Mouse (Mus musculus): Measurements from ENCODE around the gene Sec24c. TPM values are rescaled to one million over a fixed set of nuclear protein-coding genes. Genes with fewer than 3 reads are reported as not detected.

Gene Sec24c
- total RNA-seq, 1 experiment = 104 TPM

GRCm38 (mm10) chr14:20694185-20694883, 20.2 kb downstream of the Sec24c start:
- in situ Hi-C loops (cut with MboI; ENCODE audit: low sequenced_read_pairs in 2 of 2, unreplicated experiment in 2 of 2) = no loop called here
- Histone ChIP-seq H3K9me3 (ENCODE audit: control insufficient read depth, insufficient read depth, low read depth, low read length) (no peaks in the 10 kb centered on the region), H3K36me3 (ENCODE audit: control insufficient read depth, insufficient read depth, low read length, poor library complexity, severe bottlenecking) (peaks cover 25% of the 10 kb centered on the region), H3K4me3 (ENCODE audit: insufficient read depth in 1 of 2, low read depth in 1 of 2, low read length in 2 of 2, poor library complexity in 1 of 2, severe bottlenecking in 1 of 2) (peak overlapping the region; percentile 76 to 90), H3K27ac (ENCODE audit: insufficient read depth, low read depth, low read length, poor library complexity, severe bottlenecking) (no peak overlapping the region), H3K4me1 (ENCODE audit: control insufficient read depth in 2 of 2, insufficient read depth in 2 of 2, low read length in 2 of 2, poor library complexity in 1 of 2) (peaks cover 8% of the 10 kb centered on the region in 2 experiments), H3K9ac (ENCODE audit: insufficient read depth, low read depth, low read length, poor library complexity, severe bottlenecking) (peak overlapping the region; percentile 83)
- TF ChIP-seq ZC3H11A (IDR thresholded peaks at IDR 0.05; ENCODE audit: borderline replicate concordance, low read depth, low read length) (no peak), CHD2 (IDR thresholded peaks at IDR 0.05; ENCODE audit: low read depth, low read length) (no peak), HCFC1 (IDR thresholded peaks at IDR 0.05; ENCODE audit: borderline replicate concordance, insufficient read depth, low read length) (no peak), MAFK (IDR thresholded peaks at IDR 0.05; ENCODE audit: insufficient read depth, low read depth, low read length) (no peak), ZNF384 (IDR thresholded peaks at IDR 0.05; ENCODE audit: low read depth, low read length) (no peak)
- no peak for DNase-seq (ENCODE audit: low read depth, low spot score)

- peaks cover 25% of the 10 kb centered on the region for H3K36me3 ChIP-seq (ENCODE audit: control insufficient read depth, insufficient read depth, low read length, poor library complexity, severe bottlenecking)
- H3K4me1 ChIP-seq (ENCODE audit: control insufficient read depth in 2 of 2, insufficient read depth in 2 of 2, low read length in 2 of 2, poor library complexity in 1 of 2) = peaks cover 8% of the 10 kb centered on the region in 2 experiments
- in situ Hi-C loops (cut with MboI; ENCODE audit: low sequenced_read_pairs in 2 of 2, unreplicated experiment in 2 of 2) = no loop called here
- peak within 1 kb of the TSS; percentile 76 to 90 for H3K4me3 ChIP-seq (ENCODE audit: insufficient read depth in 1 of 2, low read depth in 1 of 2, low read length in 2 of 2, poor library complexity in 1 of 2, severe bottlenecking in 1 of 2)
- peak; percentile 54 for DNase-seq (ENCODE audit: low read depth, low spot score)
- peak within 1 kb of the TSS; percentile 83 for H3K9ac ChIP-seq (ENCODE audit: insufficient read depth, low read depth, low read length, poor library complexity, severe bottlenecking)
- no peaks in the 10 kb centered on the region for H3K9me3 ChIP-seq (ENCODE audit: control insufficient read depth, insufficient read depth, low read depth, low read length)
- TF ChIP-seq MAFK (IDR thresholded peaks at IDR 0.05; ENCODE audit: insufficient read depth, low read depth, low read length) (no peak), ZC3H11A (IDR thresholded peaks at IDR 0.05; ENCODE audit: borderline replicate concordance, low read depth, low read length) (no peak), ZNF384 (IDR thresholded peaks at IDR 0.05; ENCODE audit: low read depth, low read length) (no peak), HCFC1 (IDR thresholded peaks at IDR 0.05; ENCODE audit: borderline replicate concordance, insufficient read depth, low read length) (0 out of 2 replicates have a peak, but pooled peaks have one; percentile 65)
- peak within 1 kb of the TSS; percentile 82 for H3K27ac ChIP-seq (ENCODE audit: insufficient read depth, low read depth, low read length, poor library complexity, severe bottlenecking)
Observed at GRCm38 (mm10) chr14:20694884-20695760, 21.0 kb downstream of the Sec24c start, which contains the start of gene Fut11. TSS of gene Fut11 (plus strand) at chr14:20694968.

GRCm38 (mm10) chr14:20695761-20696520, 21.8 kb downstream of the Sec24c start:
- in situ Hi-C loops (cut with MboI; ENCODE audit: low sequenced_read_pairs in 2 of 2, unreplicated experiment in 2 of 2) = no loop called here
- TF ChIP-seq ZNF384 (IDR thresholded peaks at IDR 0.05; ENCODE audit: low read depth, low read length) = no peak
- no peak for TF ChIP-seq CHD2 (IDR thresholded peaks at IDR 0.05; ENCODE audit: low read depth, low read length)
- TF ChIP-seq HCFC1 (IDR thresholded peaks at IDR 0.05; ENCODE audit: borderline replicate concordance, insufficient read depth, low read length) = no peak
- TF ChIP-seq ZC3H11A (IDR thresholded peaks at IDR 0.05; ENCODE audit: borderline replicate concordance, low read depth, low read length) = no peak
- no peak for TF ChIP-seq MAFK (IDR thresholded peaks at IDR 0.05; ENCODE audit: insufficient read depth, low read depth, low read length)
- H3K9ac ChIP-seq (ENCODE audit: insufficient read depth, low read depth, low read length, poor library complexity, severe bottlenecking) = peak overlapping the region; percentile 83
- H3K4me3 ChIP-seq (ENCODE audit: insufficient read depth in 1 of 2, low read depth in 1 of 2, low read length in 2 of 2, poor library complexity in 1 of 2, severe bottlenecking in 1 of 2) = peak overlapping the region; percentile 76 to 90
- no peak for DNase-seq (ENCODE audit: low read depth, low spot score)
- peaks cover 23% of the 10 kb centered on the region for H3K36me3 ChIP-seq (ENCODE audit: control insufficient read depth, insufficient read depth, low read length, poor library complexity, severe bottlenecking)
- no peak overlapping the region for H3K27ac ChIP-seq (ENCODE audit: insufficient read depth, low read depth, low read length, poor library complexity, severe bottlenecking)
- H3K9me3 ChIP-seq (ENCODE audit: control insufficient read depth, insufficient read depth, low read depth, low read length) = no peaks in the 10 kb centered on the region
- H3K4me1 ChIP-seq (ENCODE audit: control insufficient read depth in 2 of 2, insufficient read depth in 2 of 2, low read length in 2 of 2, poor library complexity in 1 of 2) = peaks cover 8 to 10% of the 10 kb centered on the region in 2 experiments

- in situ Hi-C loops (cut with MboI; ENCODE audit: low sequenced_read_pairs in 2 of 2, unreplicated experiment in 2 of 2) = no loop called here
- peaks cover 8 to 10% of the 10 kb centered on the region in 2 experiments for H3K4me1 ChIP-seq (ENCODE audit: control insufficient read depth in 2 of 2, insufficient read depth in 2 of 2, low read length in 2 of 2, poor library complexity in 1 of 2)
- no peaks in the 10 kb centered on the region for H3K9me3 ChIP-seq (ENCODE audit: control insufficient read depth, insufficient read depth, low read depth, low read length)
- H3K36me3 ChIP-seq (ENCODE audit: control insufficient read depth, insufficient read depth, low read length, poor library complexity, severe bottlenecking) = peaks cover 14% of the 10 kb centered on the region
- no peak overlapping the region for H3K4me3 ChIP-seq (ENCODE audit: insufficient read depth in 1 of 2, low read depth in 1 of 2, low read length in 2 of 2, poor library complexity in 1 of 2, severe bottlenecking in 1 of 2)
- TF ChIP-seq ZC3H11A (IDR thresholded peaks at IDR 0.05; ENCODE audit: borderline replicate concordance, low read depth, low read length) = no peak
- TF ChIP-seq ZNF384 (IDR thresholded peaks at IDR 0.05; ENCODE audit: low read depth, low read length) = no peak
- TF ChIP-seq MAFK (IDR thresholded peaks at IDR 0.05; ENCODE audit: insufficient read depth, low read depth, low read length) = no peak
- TF ChIP-seq CHD2 (IDR thresholded peaks at IDR 0.05; ENCODE audit: low read depth, low read length) = no peak
- no peak for TF ChIP-seq HCFC1 (IDR thresholded peaks at IDR 0.05; ENCODE audit: borderline replicate concordance, insufficient read depth, low read length)
- DNase-seq (ENCODE audit: low read depth, low spot score) = no peak
- H3K27ac ChIP-seq (ENCODE audit: insufficient read depth, low read depth, low read length, poor library complexity, severe bottlenecking) = no peak overlapping the region
- no peak overlapping the region for H3K9ac ChIP-seq (ENCODE audit: insufficient read depth, low read depth, low read length, poor library complexity, severe bottlenecking)
Observed at GRCm38 (mm10) chr14:20696986-20697385, 22.9 kb downstream of the Sec24c start.
